In genomic region chr8:84928456-84929306, GRCm38 (mm10) we compare ENCODE assay signal across 8 mouse cellular contexts. TPM values are rescaled to one million over a fixed set of nuclear protein-coding genes. Genes with fewer than 3 reads are reported as not detected.
DNase-seq lines count a peak whose midpoint lies in the region; ATAC-seq and TF ChIP-seq lines count a peak whose summit lies in the region.

No protein-coding gene starts in this region.

- DNase-seq in frontal cortex, postnatal 10 days (ENCODE audit: low spot score in 2 of 2), result no peak
- peak; percentile 83 for DNase-seq in brain, embryonic 14.5 days (ENCODE audit: low read depth)
- DNase-seq in hindbrain, embryonic 10.5 days (ENCODE audit: low spot score), result peak; percentile 84
- DNase-seq in layer of hippocampus, postnatal 14 days (ENCODE audit: low spot score in 2 of 2), result peak; percentile 70 to 71
- DNase-seq in lung, postnatal 4 days, result peak; percentile 62 to 73
- peak; percentile 81 for DNase-seq in right cerebral cortex, postnatal 4 days

- H3K9me3 ChIP-seq in forebrain, embryonic 12.5 days, result no peaks in the 10 kb centered on the region
- H3K9me3 ChIP-seq in hindbrain, embryonic 10.5 days, result no peaks in the 10 kb centered on the region

- peaks cover 37% of the 10 kb centered on the region for H3K27me3 ChIP-seq in forebrain, embryonic 12.5 days
- H3K27me3 ChIP-seq in hindbrain, embryonic 10.5 days (ENCODE audit: insufficient read depth, poor library complexity, severe bottlenecking), result peaks cover 75% of the 10 kb centered on the region

- no peak for TF ChIP-seq POLR2A in brain, embryonic 14.5 days (IDR thresholded peaks at IDR 0.05; ENCODE audit: borderline replicate concordance, extremely low read depth, insufficient read depth, insufficient read length, poor library complexity, severe bottlenecking)

- peaks cover 26% of the 10 kb centered on the region for H3K36me3 ChIP-seq in forebrain, embryonic 12.5 days (replicated peaks)
- H3K36me3 ChIP-seq in hindbrain, embryonic 10.5 days, result peaks cover 2% of the 10 kb centered on the region; the same call in 1 of the 2 replicates

- H3K4me1 ChIP-seq in forebrain, embryonic 12.5 days, result peaks cover 17% of the 10 kb centered on the region
- H3K4me1 ChIP-seq in hindbrain, embryonic 10.5 days (replicated peaks), result peaks cover 15% of the 10 kb centered on the region

- peak; percentile 73 for ATAC-seq in frontal cortex, adult (ENCODE audit: low TSS enrichment)
- peak; percentile 84 for ATAC-seq in forebrain, embryonic 12.5 days (ENCODE audit: low FRiP score)

- H3K9ac ChIP-seq in forebrain, embryonic 12.5 days, result peak overlapping the region; percentile 59

- peak; percentile 82 for TF ChIP-seq CTCF in brain, embryonic 14.5 days (IDR thresholded peaks at IDR 0.05; ENCODE audit: borderline replicate concordance, extremely low read depth, insufficient read depth, insufficient read length)

- 2% methylated on average over 45 of the region's 52 CpGs for WGBS in forebrain, embryonic 12.5 days
- WGBS in hindbrain, embryonic 10.5 days, result 2% methylated on average over 52 of the region's 52 CpGs

- H3K4me3 ChIP-seq in forebrain, embryonic 12.5 days (replicated peaks), result peak overlapping the region; percentile 45
- peak overlapping the region; percentile 55 for H3K4me3 ChIP-seq in hindbrain, embryonic 10.5 days

- H3K4me2 ChIP-seq in forebrain, embryonic 12.5 days, result peak overlapping the region; percentile 75

- H3K27ac ChIP-seq in forebrain, embryonic 12.5 days, result no peak overlapping the region
- no peak overlapping the region for H3K27ac ChIP-seq in hindbrain, embryonic 10.5 days

RNA-seq across cellular contexts. Expression of gene Mast1, which starts 8.5 kb away (rescaled TPM):
- 133 and 166 TPM in 2 replicates for polyA plus RNA-seq in brain, embryonic 14.5 days (2012; rRNA removed)
- 29.3 and 35.3 TPM in 2 replicates for polyA plus RNA-seq in forebrain, embryonic 12.5 days (2016; fragmentation: Nextera tagmentation; extraction: Ambion mirVana)
- polyA plus RNA-seq in hindbrain, embryonic 10.5 days (2016; fragmentation: Nextera tagmentation; extraction: Ambion mirVana), result 5.0 and 12.7 TPM in 2 replicates
- 100 to 1,000 TPM; 127 to 140 TPM for total RNA-seq in layer of hippocampus, postnatal 14 days (2021)

RNA-seq across cellular contexts. Expression of gene Rtbdn, which starts 18.1 kb away (rescaled TPM):
- polyA plus RNA-seq in brain, embryonic 14.5 days (2012; rRNA removed), result 7.2 and 7.6 TPM in 2 replicates
- polyA plus RNA-seq in forebrain, embryonic 12.5 days (2016; fragmentation: Nextera tagmentation; extraction: Ambion mirVana), result 0.88 and 1.6 TPM in 2 replicates
- polyA plus RNA-seq in hindbrain, embryonic 10.5 days (2016; fragmentation: Nextera tagmentation; extraction: Ambion mirVana), result 0.55 and 0.88 TPM in 2 replicates
- 1 to 10 TPM; 1.5 to 1.8 TPM for total RNA-seq in layer of hippocampus, postnatal 14 days (2021)

RNA-seq across cellular contexts. Expression of gene Dnase2a, which starts 20.3 kb away (rescaled TPM):
- polyA plus RNA-seq in brain, embryonic 14.5 days (2012; rRNA removed), result 5.1 and 6.8 TPM in 2 replicates
- polyA plus RNA-seq in forebrain, embryonic 12.5 days (2016; fragmentation: Nextera tagmentation; extraction: Ambion mirVana), result 8.7 and 9.8 TPM in 2 replicates
- 5.8 and 6.6 TPM in 2 replicates for polyA plus RNA-seq in hindbrain, embryonic 10.5 days (2016; fragmentation: Nextera tagmentation; extraction: Ambion mirVana)
- 1 to 10 TPM; 4.0 TPM for total RNA-seq in layer of hippocampus, postnatal 14 days (2021)

RNA-seq across cellular contexts. Expression of gene Klf1, which starts 27.0 kb away (rescaled TPM):
- 0.66 and 0.77 TPM in 2 replicates for polyA plus RNA-seq in brain, embryonic 14.5 days (2012; rRNA removed)
- 2.4 and 3.5 TPM in 2 replicates for polyA plus RNA-seq in forebrain, embryonic 12.5 days (2016; fragmentation: Nextera tagmentation; extraction: Ambion mirVana)
- 18.2 and 21.5 TPM in 2 replicates for polyA plus RNA-seq in hindbrain, embryonic 10.5 days (2016; fragmentation: Nextera tagmentation; extraction: Ambion mirVana)
- not detected for total RNA-seq in layer of hippocampus, postnatal 14 days (2021)

RNA-seq across cellular contexts. Expression of gene Gcdh, which starts 35.0 kb away (rescaled TPM):
- 41.9 and 55.4 TPM in 2 replicates for polyA plus RNA-seq in brain, embryonic 14.5 days (2012; rRNA removed)
- polyA plus RNA-seq in forebrain, embryonic 12.5 days (2016; fragmentation: Nextera tagmentation; extraction: Ambion mirVana), result 31.1 and 33.2 TPM in 2 replicates
- 35.5 and 43.4 TPM in 2 replicates for polyA plus RNA-seq in hindbrain, embryonic 10.5 days (2016; fragmentation: Nextera tagmentation; extraction: Ambion mirVana)
- 10 to 100 TPM; 35.0 to 35.6 TPM for total RNA-seq in layer of hippocampus, postnatal 14 days (2021)

Comparison
In these comparisons a context has a peak if more than half of its experiments do, and no peak if none do; other contexts are left out.
1. DNase-seq: peak in brain, embryonic 14.5 days (single experiment), hindbrain, embryonic 10.5 days (single experiment), layer of hippocampus, postnatal 14 days (2 of 2), lung, postnatal 4 days (2 of 2) and right cerebral cortex, postnatal 4 days (single experiment); none in frontal cortex, postnatal 10 days (0 of 2).